Mouse (Mus musculus) erythroblast, embryonic 14.5 days (primary cell): ENCODE results near the gene Il1r1.

Experiments used
- GATA1 ChIP-seq: IDR thresholded peaks from 2 replicates; pipeline ENCODE4 v1.6.1; 2012; ENCODE audit warnings: low read length, inconsistent platforms, mixed read lengths
- TAL1 ChIP-seq: IDR thresholded peaks from 3 replicates; pipeline ENCODE4 v1.6.1; 2012; ENCODE audit warnings: low read length, inconsistent platforms, mixed read lengths

- TF ChIP-seq TAL1 (no peak), GATA1 (no peak)
Observed at GRCm38 (mm10) chr1:40359731-40360130, 134.9 kb downstream of the Il1r1 start.
